Mouse (Mus musculus) c-Kit-positive CD71-positive TER-119-positive erythroid progenitor cells, embryonic 14.5 days (primary cell): Measurements from ENCODE around the gene Atxn2.

Experiments used
- DNase-seq: peaks from one replicate; pipeline ENCODE4 v3.0.0-alpha.2; 2013; ENCODE audit warnings: low spot score

The Atxn2 gene

DNA sequence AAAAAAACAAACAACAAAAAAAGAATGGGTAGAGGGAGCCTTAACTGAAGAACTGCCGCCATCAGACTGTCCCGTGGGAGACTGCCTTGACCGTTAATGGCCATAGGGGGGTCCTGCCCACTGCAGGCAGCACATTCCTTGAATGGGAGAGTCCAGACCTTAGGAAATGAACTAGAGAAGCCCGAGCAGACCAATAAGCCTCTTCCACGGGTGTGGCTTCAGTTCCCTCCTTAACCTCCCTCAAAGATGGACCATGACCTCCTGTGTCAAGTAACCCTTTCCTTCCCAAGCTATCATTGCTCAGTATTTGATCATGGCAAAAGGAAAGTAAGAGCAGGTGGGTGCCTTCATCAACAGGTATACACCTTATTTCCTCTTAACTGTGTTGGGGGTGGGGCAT is 150.8 kb downstream of the Atxn2 start:
- no peak for DNase-seq

DNA sequence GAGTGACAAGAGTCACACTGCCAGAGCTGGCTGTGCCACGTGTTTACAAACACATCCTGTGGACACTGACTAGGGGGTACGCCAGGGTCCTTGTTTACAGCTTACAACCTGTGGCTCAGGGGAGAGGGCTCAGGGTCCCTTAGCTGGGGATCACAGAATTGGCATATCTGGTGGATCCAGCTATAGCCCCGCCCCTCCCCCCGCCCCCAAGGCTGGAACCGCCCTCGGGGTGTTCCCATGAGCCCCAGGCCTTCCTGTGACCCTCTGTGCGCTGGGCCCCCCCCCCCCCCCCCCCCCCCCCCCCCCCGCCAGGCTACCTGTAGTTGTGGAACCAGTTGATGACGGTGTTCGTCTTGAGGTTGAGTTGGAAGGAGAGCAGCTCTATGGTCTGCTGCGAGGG is 153.2 kb downstream of the Atxn2 start:
- DNase-seq = no peak
